Mouse (Mus musculus) cerebellum, adult 18-20 months (tissue): ENCODE results near the gene Etnk2.

ENCODE experiments used
- DNase-seq, 2 experiments: peaks; one replicate each; pipeline ENCODE4 v3.0.0; 2021

Etnk2 gene

DNA sequence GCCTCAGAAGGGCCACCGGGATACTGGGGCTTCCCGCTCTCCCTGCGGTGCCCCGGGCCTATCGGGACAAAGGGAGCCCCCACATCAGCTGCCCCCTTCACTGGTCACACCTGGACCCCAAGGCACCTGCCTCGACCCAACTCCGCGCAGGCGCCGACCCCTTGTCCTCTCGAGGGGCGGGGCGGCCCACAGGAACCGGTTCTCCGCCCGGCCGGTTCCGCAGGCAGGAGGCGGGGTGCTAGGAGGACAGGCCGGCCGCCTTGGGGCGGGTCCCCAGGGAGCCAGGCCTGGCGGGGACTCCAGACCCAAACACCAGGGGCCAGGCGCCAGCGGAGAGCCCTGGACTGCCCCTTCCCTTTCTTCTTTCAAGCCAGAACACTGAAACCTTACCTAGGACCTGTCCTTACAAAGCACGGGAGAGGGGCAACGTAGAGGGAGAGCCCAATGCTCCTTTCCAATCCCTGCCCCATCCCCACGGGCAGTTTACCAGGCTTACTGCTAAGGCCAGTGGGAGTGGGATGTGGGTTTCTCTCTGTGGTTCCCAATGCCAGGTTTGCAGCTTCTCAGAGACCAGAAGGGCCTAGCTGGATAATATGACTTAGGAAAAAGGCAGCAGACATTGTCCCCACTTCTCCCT lies 54.9 kb downstream of the Etnk2 start:
- DNase-seq = no peak

DNA sequence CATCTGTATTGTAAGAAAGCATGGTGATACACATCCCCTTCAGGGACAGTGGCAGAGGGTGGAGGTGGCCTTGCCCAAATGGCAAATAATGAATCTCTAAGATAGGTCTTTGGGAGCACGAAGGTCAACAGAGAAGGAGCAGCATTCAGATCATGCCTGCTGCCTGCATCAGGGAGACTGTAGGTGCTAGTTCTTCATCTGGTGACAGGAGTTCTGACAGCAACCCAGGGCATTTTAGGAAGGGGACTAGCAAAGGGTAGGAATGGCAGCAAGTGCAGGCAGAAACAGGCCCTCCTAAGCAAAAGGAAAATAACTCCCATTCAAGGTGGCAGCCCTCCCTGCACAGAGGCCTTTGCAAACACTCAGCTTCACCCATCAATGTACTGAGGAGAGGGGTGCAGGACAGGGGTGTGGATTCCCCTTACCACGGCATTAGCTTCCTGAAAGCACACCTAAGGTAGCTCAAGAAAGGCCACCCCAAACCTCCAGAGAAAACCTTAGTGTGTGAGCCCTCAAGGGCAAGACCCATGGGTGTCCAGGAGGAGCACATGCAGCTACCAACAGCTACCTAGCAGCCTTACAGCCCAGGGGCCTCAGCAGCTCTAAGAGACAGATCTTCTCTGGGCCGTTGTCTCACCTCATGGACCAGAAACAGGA lies 55.9 kb downstream of the Etnk2 start:
- DNase-seq = no peak

DNA sequence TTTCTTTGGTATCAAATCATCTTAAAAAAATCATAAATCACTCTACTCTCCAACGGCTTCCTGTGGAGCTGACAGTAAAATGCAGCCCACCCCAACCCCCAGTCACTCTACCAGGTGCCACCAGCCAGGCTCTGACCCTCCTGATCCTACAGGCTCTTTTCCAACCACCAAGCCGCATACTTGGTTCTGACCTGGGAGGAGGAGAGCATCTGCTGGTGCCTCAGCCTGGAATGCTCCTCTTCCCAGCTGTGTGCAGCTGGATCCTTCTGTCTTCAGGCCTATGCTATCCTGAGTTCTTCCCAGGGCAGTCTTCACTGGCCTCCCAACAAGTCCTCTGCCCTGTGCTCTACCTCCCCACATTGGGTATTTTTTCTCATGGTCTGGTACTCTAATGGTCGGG lies 57.1 kb downstream of the Etnk2 start:
- no peak for DNase-seq

DNA sequence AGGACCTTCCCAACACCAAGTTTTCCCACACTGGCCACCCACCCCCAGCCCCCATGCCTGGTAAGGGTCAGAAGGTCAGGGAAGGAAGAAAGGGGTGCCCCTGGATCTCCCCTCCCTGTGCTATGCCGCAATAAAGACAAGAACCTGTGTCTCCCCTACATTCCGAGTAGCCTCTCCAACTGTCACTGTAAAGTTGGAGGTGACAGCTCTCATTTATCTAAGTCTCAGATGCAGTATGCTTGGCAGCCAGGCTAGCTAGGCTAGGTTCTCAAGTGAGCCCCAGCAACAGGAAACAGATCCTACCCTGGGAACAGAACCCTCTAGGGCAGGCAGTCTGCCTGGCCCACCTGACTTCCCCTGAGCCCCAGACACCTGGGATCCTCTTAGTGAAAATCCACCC lies 57.7 kb downstream of the Etnk2 start:
- no peak for DNase-seq

DNA sequence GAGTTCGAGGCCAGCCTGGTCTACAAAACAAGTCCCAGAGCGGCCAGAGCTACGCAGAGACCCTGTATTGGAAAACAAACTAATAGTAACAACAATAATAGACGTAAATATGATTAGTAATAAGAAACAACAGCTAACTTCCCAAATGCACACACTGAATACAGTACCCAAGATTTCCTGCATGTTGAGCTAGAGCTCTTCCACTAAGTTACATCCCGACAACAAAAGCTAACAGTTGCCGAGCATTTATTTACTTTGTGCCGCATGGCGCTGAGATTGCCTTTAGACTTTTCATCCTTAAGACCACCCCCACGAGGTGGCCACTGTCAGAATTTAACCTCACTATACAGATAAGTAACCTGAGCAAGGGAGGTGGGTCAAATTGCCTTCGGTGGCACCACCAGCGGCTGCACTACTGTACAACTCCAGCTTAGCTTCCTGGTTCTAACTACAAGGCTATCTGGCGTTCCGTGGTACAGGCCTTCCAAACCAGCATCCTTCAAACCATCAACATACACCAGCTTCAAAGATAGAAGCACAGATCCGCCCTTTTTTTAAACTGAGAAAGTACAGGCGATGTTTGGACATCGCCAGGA lies 58.7 kb downstream of the Etnk2 start:
- DNase-seq = no peak

DNA sequence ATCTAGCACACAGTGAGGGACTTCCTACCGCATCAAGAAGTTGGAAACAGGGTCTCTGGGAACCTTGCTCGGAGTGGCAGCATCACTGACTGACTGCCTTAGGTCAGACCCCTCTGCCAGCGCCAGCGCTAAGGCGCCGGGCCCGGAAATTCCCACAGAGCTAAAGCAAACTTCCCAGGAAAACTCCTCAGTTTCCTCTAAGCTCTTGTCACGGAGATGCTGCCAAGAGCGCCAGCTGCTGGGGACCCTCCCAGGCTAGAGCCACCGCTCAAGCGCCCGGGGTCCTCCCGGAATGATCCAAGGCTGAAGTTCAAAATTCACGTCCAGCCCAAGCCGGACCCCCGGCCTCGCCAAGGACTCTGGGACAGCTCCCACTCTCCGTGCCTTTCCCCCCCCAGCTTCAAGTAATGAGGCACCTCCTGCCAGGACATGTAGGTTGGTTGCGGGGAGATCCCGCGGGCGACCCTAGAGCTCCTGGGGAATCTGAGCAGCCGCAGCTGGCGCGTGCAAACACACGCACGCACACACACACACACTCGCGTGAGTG lies 59.3 kb downstream of the Etnk2 start:
- no peak for DNase-seq

DNA sequence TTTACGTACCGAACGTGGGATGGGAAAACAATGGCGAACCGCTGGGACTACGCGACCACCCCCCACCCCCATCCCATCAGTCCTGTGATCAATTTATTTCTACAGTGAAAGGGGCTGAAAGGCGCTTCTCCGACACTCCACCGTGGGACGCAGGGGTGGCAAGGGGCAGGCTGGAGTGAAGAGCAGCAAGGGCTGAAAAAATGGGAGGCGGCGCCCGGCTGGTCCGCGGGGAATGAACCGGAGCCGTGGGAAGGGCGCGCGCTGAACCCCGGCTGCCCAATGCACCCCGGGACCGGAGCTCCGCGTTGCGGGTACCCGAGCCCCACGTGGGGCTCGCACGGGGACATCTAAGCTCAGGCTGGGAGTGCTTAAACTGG lies 59.8 kb downstream of the Etnk2 start:
- DNase-seq = no peak

DNA sequence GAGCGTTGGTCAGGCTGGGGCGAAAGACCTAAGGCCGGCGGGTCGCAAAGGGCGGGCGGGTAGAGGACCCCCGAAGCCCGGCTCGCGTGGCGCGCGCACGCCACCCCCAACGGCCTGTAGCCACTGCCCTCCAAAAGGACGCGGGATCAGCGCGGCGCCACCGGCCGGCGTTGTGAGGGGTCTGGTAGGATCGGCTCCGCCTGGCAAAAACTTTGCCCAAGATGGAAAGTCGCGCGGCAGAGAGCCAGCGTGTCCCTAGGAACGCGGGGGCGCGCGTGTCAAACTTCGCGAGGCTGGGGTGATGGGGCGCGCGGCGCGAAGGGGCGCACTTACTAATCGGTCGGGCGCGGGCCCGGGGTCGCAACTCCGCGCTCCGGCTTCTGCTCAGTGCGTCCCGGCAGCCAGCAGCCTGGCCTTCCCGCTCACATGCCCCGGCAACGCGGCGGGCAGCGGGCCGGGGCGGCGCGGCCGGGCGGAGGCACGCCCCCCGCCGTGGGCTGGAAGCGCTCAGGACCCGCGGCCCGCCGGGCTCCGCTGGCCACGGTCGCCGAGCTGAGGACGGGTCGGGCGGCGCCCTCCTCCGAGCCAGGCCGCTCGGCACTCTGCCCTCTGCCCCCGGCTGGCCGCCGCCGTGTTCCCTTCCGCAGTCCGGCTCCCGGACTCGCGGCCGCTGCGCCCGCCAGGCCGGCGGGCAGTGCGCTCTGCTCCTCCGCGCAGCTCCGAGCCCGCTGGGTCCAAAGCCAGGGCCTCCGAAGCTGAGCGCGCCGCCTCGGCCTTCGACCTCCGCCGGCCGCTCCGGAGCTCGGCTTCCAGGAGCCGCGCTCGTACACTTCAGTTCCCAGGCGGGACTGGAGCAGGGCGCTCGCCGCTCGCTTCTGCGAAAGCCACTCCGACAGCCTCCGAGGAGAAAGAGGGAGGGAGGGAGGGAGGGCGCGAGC lies 60.4 kb downstream of the Etnk2 start, which contains the start of gene Sox13:
Sox13 (minus strand) TSS at position 835 of the 938 bp plus-strand sequence.
- peak; percentile 16 to 34 for DNase-seq

DNA sequence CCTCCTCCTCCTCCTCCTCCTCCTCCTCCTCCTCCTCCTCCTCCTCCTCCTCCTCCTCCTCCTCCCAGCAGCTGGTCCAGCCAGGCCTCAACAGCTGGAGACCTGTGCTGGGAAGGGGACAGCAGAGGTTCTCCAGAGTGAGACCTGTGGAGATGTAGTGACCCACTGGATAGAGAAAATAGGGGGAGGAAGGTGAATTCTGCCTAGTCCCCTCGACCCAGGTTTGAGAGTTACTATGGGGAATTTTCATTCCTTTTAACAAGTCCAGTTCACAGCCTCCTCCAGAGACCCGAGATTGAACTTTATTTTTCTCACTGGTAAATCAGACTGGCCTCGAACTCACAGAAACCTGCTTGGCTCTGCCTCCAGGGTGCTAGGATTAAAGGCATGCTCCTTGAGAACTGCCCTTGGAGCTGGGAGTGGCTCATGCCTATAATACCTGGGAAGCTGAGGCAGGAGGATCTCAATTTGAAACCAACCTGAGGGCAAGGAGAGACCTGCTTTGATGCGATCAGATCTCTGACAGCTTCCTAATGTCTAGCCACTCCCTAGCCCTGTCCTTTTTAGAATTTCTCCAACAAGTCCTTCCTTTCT lies 61.3 kb downstream of the Etnk2 start:
- no peak for DNase-seq
